8 mouse cellular contexts compared by ENCODE assay signal in genomic region chr11:76085898-76086591, GRCm38 (mm10). TPM values are rescaled to one million over a fixed set of nuclear protein-coding genes. Genes with fewer than 3 reads are reported as not detected.
DNase-seq lines count a peak whose midpoint lies in the region; ATAC-seq lines count a peak whose summit lies in the region.

No protein-coding gene starts in this region.

- DNase-seq in cerebellum, adult 8-10 months, result peak; percentile 32
- DNase-seq in left cerebral cortex, postnatal 4 days, result peak; percentile 47
- DNase-seq in left cerebral cortex, adult 9 months (ENCODE audit: low spot score in 2 of 2), result no peak
- peak; percentile 42 for DNase-seq in adrenal gland, adult 2 months
- DNase-seq in lung, postnatal 25 days (ENCODE audit: low spot score), result peak; percentile 39
- DNase-seq in thymus, adult 18-20 months, result peak; percentile 24 to 36

- ATAC-seq in cerebellum, adult (ENCODE audit: insufficient number of reproducible peaks, low FRiP score, low TSS enrichment), result no peak
- peak; percentile 67 for ATAC-seq in erythroblast, adult 5-6 weeks (replicated peaks; ENCODE audit: low FRiP score, poor library complexity, severe bottlenecking)

- intact Hi-C loops in left cerebral cortex, postnatal 4 days (cut with DNase I), result loop anchor here (5.0 to 10.0 kb wide), 2 partner anchors 81 to 319 kb away; partner anchors contain the start of gene Timm22

RNA-seq across cellular contexts. Expression of gene Rflnb, which starts 58.5 kb away (rescaled TPM):
- 10 to 100 TPM; 28.7 to 28.9 TPM for total RNA-seq in left cerebral cortex, postnatal 4 days (2021)
- total RNA-seq in adrenal gland, adult 2 months (2021), result 10 to 100 TPM; 14.8 to 29.8 TPM
- polyA plus RNA-seq in adrenal gland, adult 2 months (2012; rRNA removed), result 23.1 and 30.5 TPM in 2 replicates
- 19.6 and 22.5 TPM in 2 replicates for total RNA-seq in erythroblast, adult 5-6 weeks (2015; ENCODE audit: low replicate concordance)
- total RNA-seq in erythroblast, adult 5-6 weeks (2017; ENCODE audit: low replicate concordance), result 23.4 and 23.6 TPM in 2 replicates

Comparison
In these comparisons a context has a peak if more than half of its experiments do, and no peak if none do; other contexts are left out.
1. DNase-seq: peak in cerebellum, adult 8-10 months (single experiment), left cerebral cortex, postnatal 4 days (single experiment), adrenal gland, adult 2 months (single experiment), lung, postnatal 25 days (single experiment) and thymus, adult 18-20 months (2 of 2); none in left cerebral cortex, adult 9 months (0 of 2).